ENCODE assay signal across 11 mouse cellular contexts in genomic region chr2:90652101-90652500, GRCm38 (mm10). TPM values are rescaled to one million over a fixed set of nuclear protein-coding genes. Genes with fewer than 3 reads are reported as not detected.
DNase-seq lines count a peak whose midpoint lies in the region; ATAC-seq and TF ChIP-seq lines count a peak whose summit lies in the region.
"Had no signal": no experiment of that assay in that cellular context is flagged by ENCODE, and none has a peak within 500 bp of the region (broad histone marks: within the 10 kb centered on the region; RNA-seq: fewer than 3 reads in every experiment).

No protein-coding gene starts in this region.

- H3K4me3 ChIP-seq in heart, adult 2 months, result no peak overlapping the region
- no peak overlapping the region for H3K4me3 ChIP-seq in heart, embryonic 12.5 days
- no peak overlapping the region for H3K4me3 ChIP-seq in liver, embryonic 12.5 days
- H3K4me3 ChIP-seq: forebrain, embryonic 13.5 days had no signal

- no peak for TF ChIP-seq POLR2A in heart, adult 2 months (IDR thresholded peaks at IDR 0.05; ENCODE audit: insufficient read depth, low read depth, low read length)

- H3K79me2 ChIP-seq in heart, adult 2 months (replicated peaks; ENCODE audit: control insufficient read depth, insufficient read depth, low read length), result no peaks in the 10 kb centered on the region

- no peak overlapping the region for H3K9ac ChIP-seq in heart, adult 2 months (ENCODE audit: low read depth, low read length)
- H3K9ac ChIP-seq in heart, embryonic 12.5 days, result no peak overlapping the region
- no peak overlapping the region for H3K9ac ChIP-seq in liver, embryonic 12.5 days
- H3K9ac ChIP-seq: forebrain, embryonic 13.5 days had no signal

- peak; percentile 37 to 49 for DNase-seq in heart, adult 2 months
- DNase-seq in CD4-positive helper T cell, adult 2 months (ENCODE audit: low read depth, low spot score), result peak; percentile 6
- peak; percentile 31 to 32 for DNase-seq in heart, postnatal 10 days
- DNase-seq in splenic B cell, adult 2 months (ENCODE audit: low read depth, low spot score), result peak; percentile 52
- DNase-seq in right cerebral cortex, postnatal 36 days (ENCODE audit: low spot score in 2 of 2), result no peak
- DNase-seq: kidney, postnatal 36 days had no signal

- no peaks in the 10 kb centered on the region for H3K9me3 ChIP-seq in heart, embryonic 12.5 days (replicated peaks)
- no peaks in the 10 kb centered on the region for H3K9me3 ChIP-seq in liver, embryonic 12.5 days (replicated peaks)
- H3K9me3 ChIP-seq: forebrain, embryonic 13.5 days had no signal

- H3K4me2 ChIP-seq in heart, embryonic 12.5 days, result no peak overlapping the region
- H3K4me2 ChIP-seq in liver, embryonic 12.5 days, result no peak overlapping the region
- H3K4me2 ChIP-seq: forebrain, embryonic 13.5 days had no signal

- H3K27ac ChIP-seq in heart, adult 2 months, result no peak overlapping the region
- H3K27ac ChIP-seq in heart, embryonic 12.5 days (ENCODE audit: poor library complexity, severe bottlenecking), result no peak overlapping the region
- no peak overlapping the region for H3K27ac ChIP-seq in liver, embryonic 12.5 days
- H3K27ac ChIP-seq: forebrain, embryonic 13.5 days had no signal

- intact Hi-C loops in heart, adult 2 months (cut with DNase I), result no loop called here
- intact Hi-C loops in heart, postnatal 10 days (cut with DNase I), result no loop called here

- no peaks in the 10 kb centered on the region for H3K36me3 ChIP-seq in heart, adult 2 months (ENCODE audit: control insufficient read depth, insufficient read depth, low read length)
- H3K36me3 ChIP-seq in heart, embryonic 12.5 days, result no peaks in the 10 kb centered on the region
- H3K36me3 ChIP-seq in splenic B cell, adult 2 months (ENCODE audit: control insufficient read depth, insufficient read depth, low read length, poor library complexity, severe bottlenecking), result no peaks in the 10 kb centered on the region
- H3K36me3 ChIP-seq in liver, embryonic 12.5 days, result no peaks in the 10 kb centered on the region

- no peak for ATAC-seq in heart, embryonic 12.5 days (ENCODE audit: insufficient number of reproducible peaks, low FRiP score)
- no peak for ATAC-seq in megakaryocyte, adult 5-6 weeks (ENCODE audit: poor library complexity, severe bottlenecking)
- ATAC-seq in liver, embryonic 12.5 days, result no peak
- ATAC-seq: forebrain, embryonic 13.5 days; intestine, postnatal 0 days had no signal

- no peaks in the 10 kb centered on the region for H3K27me3 ChIP-seq in heart, adult 2 months (ENCODE audit: control insufficient read depth, insufficient read depth, low read length)
- no peaks in the 10 kb centered on the region for H3K27me3 ChIP-seq in heart, embryonic 12.5 days (replicated peaks)
- H3K27me3 ChIP-seq in splenic B cell, adult 2 months (ENCODE audit: control insufficient read depth, insufficient read depth, low read length, poor library complexity, severe bottlenecking), result no peaks in the 10 kb centered on the region
- H3K27me3 ChIP-seq in liver, embryonic 12.5 days (replicated peaks), result 0 out of 2 replicates have a peak, but pooled peaks cover 3% of the 10 kb centered on the region
- H3K27me3 ChIP-seq: forebrain, embryonic 13.5 days had no signal

- peaks cover 2% of the 10 kb centered on the region for H3K4me1 ChIP-seq in heart, adult 2 months (ENCODE audit: control insufficient read depth, insufficient read depth, low read length)
- no peaks in the 10 kb centered on the region for H3K4me1 ChIP-seq in heart, embryonic 12.5 days (replicated peaks)
- H3K4me1 ChIP-seq in liver, embryonic 12.5 days, result peaks cover 6% of the 10 kb centered on the region
- H3K4me1 ChIP-seq: forebrain, embryonic 13.5 days had no signal

- 53% methylated on average over 8 of the region's 10 CpGs for WGBS in heart, adult 2 months
- WGBS in heart, embryonic 12.5 days, result 57% methylated on average over 9 of the region's 10 CpGs
- 42% methylated on average over 8 of the region's 10 CpGs for WGBS in liver, embryonic 12.5 days (ENCODE audit: insufficient replicate concordance)

- TF ChIP-seq CTCF in heart, adult 2 months (IDR thresholded peaks at IDR 0.05), result no peak

- TF ChIP-seq EP300 in heart, adult 2 months (IDR thresholded peaks at IDR 0.05; ENCODE audit: insufficient read depth, low read depth, low read length), result no peak

RNA-seq across cellular contexts. Expression of gene Nup160, which starts 24.9 kb away (rescaled TPM):
- total RNA-seq in heart, adult 2 months (2021), result 10 to 100 TPM; 12.9 to 13.9 TPM
- 5.2 and 9.8 TPM in 2 replicates for polyA plus RNA-seq in heart, adult 2 months (2012; rRNA removed)
- polyA plus RNA-seq in heart, embryonic 12.5 days (2016; fragmentation: Nextera tagmentation; extraction: Ambion mirVana), result 34.7 and 34.8 TPM in 2 replicates
- total RNA-seq in heart, postnatal 10 days (2021), result 10 to 100 TPM; 13.7 to 17.5 TPM
- total RNA-seq in megakaryocyte, adult 5-6 weeks (2015), result 50.0 and 55.9 TPM in 2 replicates
- 40.3 and 41.6 TPM in 2 replicates for total RNA-seq in megakaryocyte, adult 5-6 weeks (2017)
- polyA plus RNA-seq in liver, embryonic 12.5 days (2016; fragmentation: Nextera tagmentation; extraction: Ambion mirVana), result 60.3 and 61.3 TPM in 2 replicates

Comparison
In these comparisons a context has a peak if more than half of its experiments do, and no peak if none do; other contexts are left out.
1. DNase-seq: peak in heart, adult 2 months (2 of 2), CD4-positive helper T cell, adult 2 months (single experiment), heart, postnatal 10 days (2 of 2) and splenic B cell, adult 2 months (single experiment); none in right cerebral cortex, postnatal 36 days (0 of 2).